Mouse (Mus musculus) bone marrow macrophage, adult 2 months (primary cell): ENCODE measurements around the gene Sfxn2.

Experiments used
- CTCF ChIP-seq: IDR thresholded peaks from 2 replicates; pipeline ENCODE4 v1.5.1; 2012; ENCODE audit warnings: low read depth, mild to moderate bottlenecking, low read length, moderate library complexity
- POLR2A ChIP-seq: IDR thresholded peaks from 2 replicates; pipeline ENCODE4 v1.6.1; 2012; ENCODE audit warnings: mild to moderate bottlenecking, low read depth, low read length, borderline replicate concordance

GRCm38 (mm10) chr19:46618322-46618721 lies 45.2 kb downstream of the Sfxn2 start:
- TF ChIP-seq POLR2A, result no peak
- TF ChIP-seq CTCF, result no peak
